Comparison of ENCODE assay signal across 11 mouse cellular contexts in the genomic region with DNA sequence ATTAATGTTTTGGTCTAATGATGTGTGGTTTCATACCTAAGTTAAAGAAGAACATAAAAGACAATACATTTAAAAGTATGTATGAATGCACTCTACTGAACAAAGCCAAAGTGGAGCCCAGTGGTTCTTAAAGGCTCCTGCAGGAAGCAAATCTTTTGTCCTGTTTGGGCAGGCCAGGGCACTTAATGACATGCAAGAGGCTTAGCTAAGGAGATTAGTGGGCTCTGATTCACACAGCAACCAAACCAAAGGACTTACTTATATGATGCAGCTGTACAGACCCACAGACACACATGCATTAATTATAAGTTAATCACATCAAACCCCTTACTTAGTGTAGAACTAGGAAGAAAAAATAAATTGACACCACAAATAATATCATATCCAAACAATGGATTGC.
"Had no signal": no experiment of that assay in that cellular context is flagged by ENCODE, and none has a peak within 500 bp of the region (broad histone marks: within the 10 kb centered on the region; RNA-seq: fewer than 3 reads in every experiment).

No protein-coding gene starts in this region.

- H3K27ac ChIP-seq: left cerebral cortex, adult 2 months; limb, embryonic 10.5 days; liver, embryonic 15.5 days had no signal

- H3K4me3 ChIP-seq: left cerebral cortex, adult 2 months; limb, embryonic 10.5 days; liver, embryonic 15.5 days had no signal

- ATAC-seq: lung, postnatal 0 days had no signal

- H3K36me3 ChIP-seq: limb, embryonic 10.5 days; liver, embryonic 15.5 days had no signal

- DNase-seq: kidney, adult 8-10 months; kidney, postnatal 25 days; lung, adult 2 months; lung, postnatal 36 days; right cerebral cortex, postnatal 14 days; thymus, postnatal 4 days had no signal

- H3K9ac ChIP-seq: liver, embryonic 15.5 days had no signal

- H3K4me1 ChIP-seq: limb, embryonic 10.5 days; liver, embryonic 15.5 days had no signal

- H3K9me3 ChIP-seq: limb, embryonic 10.5 days; liver, embryonic 15.5 days had no signal

- H3K27me3 ChIP-seq: liver, embryonic 15.5 days had no signal

- H3K4me2 ChIP-seq: liver, embryonic 11.5 days; liver, embryonic 15.5 days had no signal
